Mouse (Mus musculus) heart, adult 9 months (tissue): ENCODE measurements around the gene Ncstn.

Experiments
- DNase-seq, 2 experiments: peaks; one replicate each; pipeline ENCODE4 v3.0.0; 2022; ENCODE audit warnings: low spot score in 2 of 2

The Ncstn gene

GRCm38 (mm10) chr1:172082101-172082898, at the start of gene Ncstn, which contains the start of gene Copa:
Gene Ncstn, minus strand, starts transcription at chr1:172082795.
Gene Copa, plus strand, starts transcription at chr1:172082529.
- DNase-seq, result peak; percentile 93 to 96

- DNase-seq, result no peak
Observed at GRCm38 (mm10) chr1:172132319-172132718, 49.7 kb upstream of the Ncstn start.

GRCm38 (mm10) chr1:172129780-172130179, 47.2 kb upstream of the Ncstn start:
- no peak for DNase-seq

GRCm38 (mm10) chr1:172129108-172129507, 46.5 kb upstream of the Ncstn start:
- no peak for DNase-seq

GRCm38 (mm10) chr1:172128563-172128962, 46.0 kb upstream of the Ncstn start:
- DNase-seq, result no peak

- DNase-seq, result peak in 1 of 2 experiments; percentile 13
Observed at GRCm38 (mm10) chr1:172127487-172127886, 44.9 kb upstream of the Ncstn start.

- DNase-seq, result peak; percentile 68 to 83
Observed at GRCm38 (mm10) chr1:172126376-172127347, 44.1 kb upstream of the Ncstn start, which contains the start of gene Pex19. Gene Pex19, plus strand, starts transcription at chr1:172126755.

- no peak for DNase-seq
Observed at GRCm38 (mm10) chr1:172124572-172124971, 42.0 kb upstream of the Ncstn start.

- DNase-seq, result no peak
Observed at GRCm38 (mm10) chr1:172122671-172123070, 40.1 kb upstream of the Ncstn start.

- DNase-seq, result peak in 1 of 2 experiments; percentile 42
Observed at GRCm38 (mm10) chr1:172119720-172120119, 37.1 kb upstream of the Ncstn start.

GRCm38 (mm10) chr1:172119100-172119499, 36.5 kb upstream of the Ncstn start:
- no peak for DNase-seq

GRCm38 (mm10) chr1:172116948-172117347, 34.4 kb upstream of the Ncstn start:
- no peak for DNase-seq

- no peak for DNase-seq
Observed at GRCm38 (mm10) chr1:172107777-172108477, 25.3 kb upstream of the Ncstn start.

GRCm38 (mm10) chr1:172105101-172105500, 22.5 kb upstream of the Ncstn start:
- DNase-seq, result no peak

- no peak for DNase-seq
Observed at GRCm38 (mm10) chr1:172103619-172104018, 21.0 kb upstream of the Ncstn start.

- DNase-seq, result no peak
Observed at GRCm38 (mm10) chr1:172099325-172100033, 16.9 kb upstream of the Ncstn start.

- no peak for DNase-seq
Observed at GRCm38 (mm10) chr1:172095202-172095601, 12.6 kb upstream of the Ncstn start.

GRCm38 (mm10) chr1:172094295-172094694, 11.7 kb upstream of the Ncstn start:
- no peak for DNase-seq

GRCm38 (mm10) chr1:172093522-172093921, 10.9 kb upstream of the Ncstn start:
- peak; percentile 19 to 25 for DNase-seq

GRCm38 (mm10) chr1:172082899-172083445, 377 bp upstream of the Ncstn start:
- no peak for DNase-seq

- DNase-seq, result no peak
Observed at GRCm38 (mm10) chr1:172077981-172078380, 4.6 kb downstream of the Ncstn start.
